Mouse (Mus musculus): ENCODE measurements around the gene Ppp1cc. TPM values are rescaled to one million over a fixed set of nuclear protein-coding genes. Genes with fewer than 3 reads are reported as not detected.

The Ppp1cc gene
- polyA plus RNA-seq, 1 experiment: 58.9 TPM

DNA sequence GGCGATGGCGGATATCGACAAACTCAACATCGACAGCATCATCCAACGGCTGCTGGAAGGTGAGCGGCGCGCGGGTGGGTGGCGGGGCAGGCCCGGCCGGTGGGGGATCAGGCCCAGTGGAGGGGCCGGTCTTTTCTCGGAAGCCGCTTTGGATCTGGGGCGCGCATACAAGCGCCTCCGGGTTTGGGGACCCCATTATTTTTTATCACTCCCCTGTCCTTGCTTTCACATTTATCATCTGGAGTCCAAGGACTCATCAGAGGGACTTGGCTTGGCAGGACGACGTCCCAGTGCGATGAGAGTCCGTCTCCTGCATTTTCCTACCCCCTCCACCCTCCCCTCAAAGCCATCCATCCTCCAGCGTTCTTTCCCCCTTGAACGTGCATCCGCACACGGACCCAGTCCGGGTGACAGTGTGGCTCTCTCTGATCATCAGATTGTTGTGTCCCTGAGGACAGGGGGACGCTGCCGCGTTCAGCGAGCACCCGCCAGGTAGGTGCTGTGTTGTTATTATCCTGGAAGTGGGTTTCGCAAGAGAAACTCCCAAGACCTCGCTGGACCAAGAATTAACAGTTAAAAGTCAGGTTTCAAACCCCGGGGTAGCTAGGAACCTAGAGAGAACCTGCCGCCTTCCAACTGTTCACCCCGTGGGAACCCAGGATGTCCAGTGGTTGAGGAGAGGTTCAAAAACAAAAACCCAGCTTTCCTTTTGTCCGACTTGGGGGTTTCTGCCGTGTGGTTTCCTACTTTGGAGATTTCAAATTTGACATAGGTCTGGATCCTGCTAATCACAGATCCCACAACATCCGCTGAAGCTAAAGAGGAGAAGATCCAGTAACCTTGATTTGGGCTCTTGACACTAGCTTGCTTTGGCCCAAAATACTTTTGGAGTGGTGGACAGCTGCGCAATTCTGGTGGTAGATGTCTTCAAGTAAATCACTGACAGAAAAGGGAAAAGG, 758 bp downstream of the Ppp1cc start:
- Histone ChIP-seq H3K36me3 (ENCODE audit: control insufficient read depth, insufficient read depth, low read length) (peaks cover 9% of the 10 kb centered on the region), H3K27ac (ENCODE audit: insufficient read depth, low read depth, low read length) (peak overlapping the region; percentile 12), H3K4me3 (ENCODE audit: low read depth, low read length) (peak overlapping the region; percentile 89), H3K27me3 (ENCODE audit: control insufficient read depth, insufficient read depth, low read length) (no peaks in the 10 kb centered on the region), H3K4me1 (ENCODE audit: control insufficient read depth, insufficient read depth, insufficient read length, low read length) (peaks cover 38% of the 10 kb centered on the region)
- 1% methylated on average over 42 of the region's 42 CpGs for WGBS
- TF ChIP-seq CTCF (IDR thresholded peaks at IDR 0.05; ENCODE audit: extremely low read depth, insufficient read length, insufficient replicate concordance, low read depth, low read length): no peak
- TF ChIP-seq POLR2A (IDR thresholded peaks at IDR 0.05; ENCODE audit: low read depth, low read length): no peak

DNA sequence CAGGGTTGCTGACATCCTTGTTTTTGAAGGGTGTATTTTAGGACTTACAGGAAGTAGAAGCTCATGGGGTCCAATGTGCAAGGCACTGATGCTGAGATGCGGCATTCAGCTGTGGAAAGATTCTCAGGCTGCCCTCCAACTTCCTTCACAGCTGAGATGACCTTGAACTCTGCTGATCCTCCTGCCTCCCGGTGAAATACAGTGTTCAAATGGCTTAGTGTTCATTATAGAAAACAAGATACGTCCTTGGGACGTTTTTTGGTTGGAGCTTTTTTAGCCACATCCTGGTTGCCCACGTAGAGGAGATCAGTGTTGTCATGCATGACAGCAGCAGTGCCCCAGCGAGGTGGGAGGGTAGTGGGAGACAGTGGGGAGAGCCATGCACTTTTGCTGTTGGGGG, 5.1 kb downstream of the Ppp1cc start:
- 18% methylated on average over 6 of the region's 6 CpGs for WGBS
- Histone ChIP-seq H3K4me3 (ENCODE audit: low read depth, low read length) (no peak overlapping the region), H3K27ac (ENCODE audit: insufficient read depth, low read depth, low read length) (peak overlapping the region; percentile 12; the same call in 1 of the 2 replicates), H3K27me3 (ENCODE audit: control insufficient read depth, insufficient read depth, low read length) (no peaks in the 10 kb centered on the region), H3K4me1 (ENCODE audit: control insufficient read depth, insufficient read depth, insufficient read length, low read length) (peaks cover 19% of the 10 kb centered on the region), H3K36me3 (ENCODE audit: control insufficient read depth, insufficient read depth, low read length) (peaks cover 37% of the 10 kb centered on the region)
- no peak for TF ChIP-seq POLR2A (IDR thresholded peaks at IDR 0.05; ENCODE audit: low read depth, low read length)
- TF ChIP-seq CTCF (IDR thresholded peaks at IDR 0.05; ENCODE audit: extremely low read depth, insufficient read length, insufficient replicate concordance, low read depth, low read length): no peak

DNA sequence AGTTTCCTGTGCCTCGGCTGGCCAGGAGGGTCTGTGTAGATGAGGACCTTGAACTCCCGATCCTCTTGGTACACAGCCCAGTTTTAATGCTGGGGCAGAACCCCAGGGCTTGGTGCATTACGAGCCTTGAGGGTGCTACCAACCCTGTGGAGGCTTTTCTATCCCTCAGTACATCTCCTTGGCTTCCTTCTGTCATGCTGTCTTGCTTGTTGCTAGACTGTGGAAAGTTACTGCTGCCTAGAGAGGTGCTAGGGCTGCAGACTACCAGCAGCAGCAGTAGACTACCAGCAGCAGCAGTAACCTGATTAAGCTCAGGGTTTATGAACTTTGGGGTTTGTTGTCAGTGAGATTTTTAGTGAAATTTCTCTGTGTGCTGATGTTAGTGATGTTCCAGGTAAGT, 5.9 kb downstream of the Ppp1cc start:
- TF ChIP-seq CTCF (IDR thresholded peaks at IDR 0.05; ENCODE audit: extremely low read depth, insufficient read length, insufficient replicate concordance, low read depth, low read length): no peak
- no peak for TF ChIP-seq POLR2A (IDR thresholded peaks at IDR 0.05; ENCODE audit: low read depth, low read length)
- H3K4me3 ChIP-seq (ENCODE audit: low read depth, low read length): no peak overlapping the region
- H3K27ac ChIP-seq (ENCODE audit: insufficient read depth, low read depth, low read length): no peak overlapping the region
- H3K27me3 ChIP-seq (ENCODE audit: control insufficient read depth, insufficient read depth, low read length): no peaks in the 10 kb centered on the region
- WGBS: 14% methylated on average over 3 of the region's 3 CpGs
- H3K36me3 ChIP-seq (ENCODE audit: control insufficient read depth, insufficient read depth, low read length): peaks cover 44% of the 10 kb centered on the region
- H3K4me1 ChIP-seq (ENCODE audit: control insufficient read depth, insufficient read depth, insufficient read length, low read length): peaks cover 19% of the 10 kb centered on the region

DNA sequence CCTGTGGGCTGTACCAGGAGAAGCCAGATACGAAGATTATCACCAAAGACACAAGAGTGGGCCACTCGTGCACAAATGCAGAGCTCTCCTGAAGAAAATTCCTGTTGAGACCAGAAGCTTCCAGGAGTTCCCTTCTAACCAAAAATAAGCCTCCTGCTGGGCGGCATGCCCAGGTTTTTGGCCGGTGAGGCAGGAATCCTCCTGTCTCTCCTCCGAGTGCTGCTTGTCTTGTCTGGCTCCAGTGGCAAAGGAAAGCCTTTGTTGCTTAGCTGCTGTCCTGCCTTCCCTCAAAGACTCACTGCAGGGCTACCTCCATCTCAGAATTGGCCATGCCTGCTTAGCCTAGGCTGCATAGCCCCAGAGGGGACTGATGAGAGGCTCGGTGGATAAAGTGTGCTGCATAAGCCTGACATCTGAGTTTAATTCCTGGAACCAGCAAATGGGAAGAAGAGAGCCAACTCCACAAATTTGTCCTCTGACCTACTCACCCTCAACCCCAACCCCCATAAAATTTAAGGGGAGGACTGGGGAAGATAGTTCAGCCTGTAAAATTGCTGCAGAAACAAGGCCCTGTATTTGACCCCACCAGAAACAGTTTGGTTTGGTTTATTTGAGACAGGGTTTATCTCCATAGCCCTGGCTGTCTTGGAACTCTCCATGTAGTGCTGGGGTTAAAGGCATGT, 7.3 kb downstream of the Ppp1cc start:
- 56% methylated on average over 6 of the region's 6 CpGs for WGBS
- peaks cover 19% of the 10 kb centered on the region for H3K4me1 ChIP-seq (ENCODE audit: control insufficient read depth, insufficient read depth, insufficient read length, low read length)
- TF ChIP-seq CTCF (IDR thresholded peaks at IDR 0.05; ENCODE audit: extremely low read depth, insufficient read length, insufficient replicate concordance, low read depth, low read length): no peak
- no peak for TF ChIP-seq POLR2A (IDR thresholded peaks at IDR 0.05; ENCODE audit: low read depth, low read length)
- H3K27me3 ChIP-seq (ENCODE audit: control insufficient read depth, insufficient read depth, low read length): no peaks in the 10 kb centered on the region
- H3K36me3 ChIP-seq (ENCODE audit: control insufficient read depth, insufficient read depth, low read length): peaks cover 55% of the 10 kb centered on the region
- H3K27ac ChIP-seq (ENCODE audit: insufficient read depth, low read depth, low read length): no peak overlapping the region
- H3K4me3 ChIP-seq (ENCODE audit: low read depth, low read length): no peak overlapping the region

DNA sequence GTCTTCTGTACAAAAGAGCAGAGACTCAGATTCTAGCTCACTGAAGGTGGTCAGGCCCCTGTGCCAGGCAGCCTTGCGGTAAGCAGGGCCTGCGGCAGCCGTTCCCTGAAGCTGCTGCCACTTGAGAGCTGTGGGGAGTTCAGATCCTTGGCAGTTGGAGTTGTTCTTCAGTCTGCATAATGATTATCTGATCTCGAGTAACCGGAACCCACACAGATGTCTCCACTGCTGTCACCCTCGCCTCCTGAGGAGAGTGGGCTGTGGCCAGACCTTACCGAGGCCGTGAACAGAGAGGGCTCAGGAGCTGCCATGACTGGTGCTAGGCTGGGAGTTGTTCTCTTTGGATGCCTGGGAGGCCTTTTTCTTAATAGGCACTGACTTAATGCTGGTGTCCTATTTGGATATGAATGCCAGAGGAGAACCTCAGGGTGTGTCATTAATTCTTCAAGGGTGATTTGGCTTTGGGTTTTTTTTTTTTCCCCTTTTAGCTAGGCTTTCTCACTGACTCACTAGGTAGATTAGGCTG, 8.6 kb downstream of the Ppp1cc start:
- H3K4me1 ChIP-seq (ENCODE audit: control insufficient read depth, insufficient read depth, insufficient read length, low read length): peaks cover 14% of the 10 kb centered on the region
- no peaks in the 10 kb centered on the region for H3K27me3 ChIP-seq (ENCODE audit: control insufficient read depth, insufficient read depth, low read length)
- 54% methylated on average over 8 of the region's 8 CpGs for WGBS
- no peak overlapping the region for H3K4me3 ChIP-seq (ENCODE audit: low read depth, low read length)
- H3K27ac ChIP-seq (ENCODE audit: insufficient read depth, low read depth, low read length): no peak overlapping the region
- TF ChIP-seq POLR2A (IDR thresholded peaks at IDR 0.05; ENCODE audit: low read depth, low read length): no peak
- no peak for TF ChIP-seq CTCF (IDR thresholded peaks at IDR 0.05; ENCODE audit: extremely low read depth, insufficient read length, insufficient replicate concordance, low read depth, low read length)
- peaks cover 67% of the 10 kb centered on the region for H3K36me3 ChIP-seq (ENCODE audit: control insufficient read depth, insufficient read depth, low read length)

DNA sequence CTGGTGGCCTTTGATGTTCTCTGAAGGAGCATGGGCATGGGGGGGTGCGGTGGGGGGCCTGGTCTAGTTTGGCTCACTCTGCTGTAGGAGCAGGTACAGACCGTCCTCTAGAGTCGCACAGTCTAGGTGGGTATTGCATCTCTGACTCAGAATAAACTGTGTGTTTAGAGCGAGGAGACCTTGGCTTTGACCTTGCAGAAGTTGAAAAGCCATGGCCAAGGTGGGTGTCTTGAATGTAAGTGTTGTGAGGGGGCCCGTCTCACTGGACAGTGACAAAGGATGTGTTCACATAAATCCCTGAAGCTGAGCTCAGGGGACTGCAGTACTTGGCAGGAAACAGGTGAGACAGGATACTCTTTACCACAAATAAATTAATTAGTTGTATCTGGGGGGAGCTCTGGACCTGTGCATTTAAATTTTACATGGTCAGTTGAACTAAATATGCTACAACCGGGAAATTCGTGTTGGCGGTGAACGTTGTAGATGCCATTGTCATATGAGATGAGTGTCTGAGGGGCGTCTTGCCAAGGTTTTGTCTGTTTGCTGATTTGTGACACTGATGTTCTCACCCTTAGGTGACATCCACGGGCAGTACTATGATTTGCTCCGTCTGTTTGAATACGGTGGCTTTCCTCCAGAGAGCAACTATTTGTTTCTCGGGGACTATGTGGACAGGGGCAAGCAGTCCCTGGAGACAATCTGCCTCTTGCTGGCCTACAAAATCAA, 10.4 kb downstream of the Ppp1cc start:
- peaks cover 75% of the 10 kb centered on the region for H3K36me3 ChIP-seq (ENCODE audit: control insufficient read depth, insufficient read depth, low read length)
- no peak for TF ChIP-seq CTCF (IDR thresholded peaks at IDR 0.05; ENCODE audit: extremely low read depth, insufficient read length, insufficient replicate concordance, low read depth, low read length)
- no peak for TF ChIP-seq POLR2A (IDR thresholded peaks at IDR 0.05; ENCODE audit: low read depth, low read length)

More for the DNA sequence above, 10.4 kb downstream of the Ppp1cc start:
- Histone ChIP-seq H3K27ac (ENCODE audit: insufficient read depth, low read depth, low read length) (no peak overlapping the region), H3K27me3 (ENCODE audit: control insufficient read depth, insufficient read depth, low read length) (no peaks in the 10 kb centered on the region), H3K4me1 (ENCODE audit: control insufficient read depth, insufficient read depth, insufficient read length, low read length) (peaks cover 2% of the 10 kb centered on the region; the same call in 1 of the 2 replicates), H3K4me3 (ENCODE audit: low read depth, low read length) (no peak overlapping the region)
- 78% methylated on average over 14 of the region's 14 CpGs for WGBS

All from small intestine, adult 2 months (tissue).